Mouse (Mus musculus): ENCODE results near the gene Baiap2l1.

DNA sequence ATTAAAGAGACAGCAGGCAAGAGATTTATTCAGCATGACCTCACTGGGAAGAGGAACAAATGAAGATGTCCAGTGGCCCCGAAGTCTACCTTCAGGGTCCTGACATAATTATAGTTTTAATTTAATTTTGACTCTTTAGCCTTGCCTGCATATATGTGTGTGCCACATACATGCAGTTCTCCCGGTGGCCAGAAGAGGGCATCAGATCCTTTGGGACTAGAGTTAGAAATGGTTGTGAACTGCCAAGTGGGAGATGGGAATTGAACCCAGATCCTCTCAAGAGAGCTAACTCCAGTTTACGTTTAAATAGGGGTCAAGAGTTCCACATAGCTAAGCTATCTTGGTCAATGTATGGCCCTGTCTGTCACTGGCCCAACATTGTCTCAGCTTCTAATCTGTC lies 108.0 kb downstream of the Baiap2l1 start:
- no peak for TF ChIP-seq POLR2A (IDR thresholded peaks at IDR 0.05; ENCODE audit: insufficient read length, low read depth)
- no peak for TF ChIP-seq USF1 (IDR thresholded peaks at IDR 0.05; ENCODE audit: low read depth)
- no peak for TF ChIP-seq MYOG (IDR thresholded peaks at IDR 0.05; ENCODE audit: control insufficient read depth in 1 of 3, insufficient read depth in 1 of 3, insufficient read length in 2 of 3, low read depth in 2 of 3)
- no peak for TF ChIP-seq POLR2AphosphoS2 (IDR thresholded peaks at IDR 0.05; ENCODE audit: insufficient read length, low read depth)
- no peak for TF ChIP-seq CEBPB (IDR thresholded peaks at IDR 0.05; ENCODE audit: insufficient read depth, poor library complexity, severe bottlenecking)
- TF ChIP-seq MYOD1 (IDR thresholded peaks at IDR 0.05; ENCODE audit: control insufficient read depth in 1 of 3, insufficient read length in 2 of 3, low read depth in 2 of 3) = no peak
- no peak for TF ChIP-seq TCF3 (IDR thresholded peaks at IDR 0.05; ENCODE audit: insufficient read length, low read depth)
- no peak for TF ChIP-seq MAX (IDR thresholded peaks at IDR 0.05; ENCODE audit: low read depth)
- no peak for TF ChIP-seq TCF12 (IDR thresholded peaks at IDR 0.05; ENCODE audit: insufficient read depth, poor library complexity, severe bottlenecking)
- TF ChIP-seq E2F4 (IDR thresholded peaks at IDR 0.05; ENCODE audit: insufficient read depth) = no peak

All from myocyte (in vitro differentiated cells).